In the genomic region with DNA sequence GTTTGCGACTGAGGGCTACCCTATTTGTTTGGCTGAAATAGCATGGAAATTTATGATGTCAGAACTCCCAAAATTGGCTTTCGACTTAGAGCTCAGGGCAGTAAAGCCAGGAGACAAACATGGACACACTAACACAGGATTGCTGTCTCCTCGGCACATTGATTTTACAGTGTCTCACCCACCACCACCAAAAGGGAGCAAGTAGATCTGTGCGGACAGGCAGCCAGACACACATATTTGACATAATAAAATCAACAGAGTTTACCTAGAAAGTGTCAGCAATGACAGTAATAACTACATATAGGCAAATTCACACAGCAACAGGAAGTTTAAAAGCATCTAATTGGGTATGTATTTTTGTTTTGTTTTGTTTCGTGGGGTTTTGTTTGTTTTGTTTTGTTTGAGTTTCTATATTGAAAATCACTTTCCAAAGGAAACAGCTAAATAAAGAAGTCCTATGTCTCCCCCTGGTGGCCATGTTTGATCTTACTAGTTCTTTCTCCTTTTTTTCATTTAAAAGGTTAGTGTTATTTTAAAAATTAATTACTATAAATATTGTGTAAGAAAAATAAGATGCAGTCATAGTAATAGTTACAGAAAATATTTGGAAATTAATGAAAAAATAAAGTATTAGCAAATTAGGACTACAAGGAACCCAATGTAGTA, we compare ENCODE assay signal across 8 mouse cellular contexts.
DNase-seq lines count a peak whose midpoint lies in the region; ATAC-seq and TF ChIP-seq lines count a peak whose summit lies in the region.

No protein-coding gene starts in this region.

- no peak for TF ChIP-seq POLR2A in brain, embryonic 14.5 days (IDR thresholded peaks at IDR 0.05; ENCODE audit: borderline replicate concordance, extremely low read depth, insufficient read depth, insufficient read length, poor library complexity, severe bottlenecking)

- no peak for ATAC-seq in erythroid progenitor cell, adult 5-6 weeks (replicated peaks; ENCODE audit: low FRiP score, poor library complexity, severe bottlenecking)

- TF ChIP-seq CTCF in brain, embryonic 14.5 days (IDR thresholded peaks at IDR 0.05; ENCODE audit: borderline replicate concordance, extremely low read depth, insufficient read depth, insufficient read length) = peak; percentile 1; the same call in 1 of the 2 replicates

- intact Hi-C loops in gastrocnemius, postnatal 14 days (cut with DNase I; ENCODE audit: low total_unique reads) = loop anchor here (10.0 kb wide), 1 partner anchor 135 kb away; no protein-coding TSS in a partner anchor

- DNase-seq in gastrocnemius, adult 18-20 months (ENCODE audit: low spot score) = peak; percentile 24
- DNase-seq in gastrocnemius, postnatal 14 days = no peak
- DNase-seq in ovary, postnatal 14 days (ENCODE audit: low spot score) = peak; percentile 50
- no peak for DNase-seq in ovary, adult 18-20 months (ENCODE audit: low spot score)
- peak; percentile 83 for DNase-seq in brain, embryonic 14.5 days (ENCODE audit: low read depth)
- peak; percentile 53 for DNase-seq in hindlimb bud, embryonic 11.5 days (ENCODE audit: extremely low spot score, low read depth, low spot score)
- peak; percentile 46 for DNase-seq in lung, postnatal 25 days (ENCODE audit: low spot score)

Comparison
In these comparisons a context has a peak if more than half of its experiments do, and no peak if none do; other contexts are left out.
1. DNase-seq: peak in gastrocnemius, adult 18-20 months (single experiment), ovary, postnatal 14 days (single experiment), brain, embryonic 14.5 days (single experiment), hindlimb bud, embryonic 11.5 days (single experiment) and lung, postnatal 25 days (single experiment); none in gastrocnemius, postnatal 14 days (single experiment) and ovary, adult 18-20 months (single experiment).